ENCODE assay signal across 22 mouse cellular contexts in the genomic region with DNA sequence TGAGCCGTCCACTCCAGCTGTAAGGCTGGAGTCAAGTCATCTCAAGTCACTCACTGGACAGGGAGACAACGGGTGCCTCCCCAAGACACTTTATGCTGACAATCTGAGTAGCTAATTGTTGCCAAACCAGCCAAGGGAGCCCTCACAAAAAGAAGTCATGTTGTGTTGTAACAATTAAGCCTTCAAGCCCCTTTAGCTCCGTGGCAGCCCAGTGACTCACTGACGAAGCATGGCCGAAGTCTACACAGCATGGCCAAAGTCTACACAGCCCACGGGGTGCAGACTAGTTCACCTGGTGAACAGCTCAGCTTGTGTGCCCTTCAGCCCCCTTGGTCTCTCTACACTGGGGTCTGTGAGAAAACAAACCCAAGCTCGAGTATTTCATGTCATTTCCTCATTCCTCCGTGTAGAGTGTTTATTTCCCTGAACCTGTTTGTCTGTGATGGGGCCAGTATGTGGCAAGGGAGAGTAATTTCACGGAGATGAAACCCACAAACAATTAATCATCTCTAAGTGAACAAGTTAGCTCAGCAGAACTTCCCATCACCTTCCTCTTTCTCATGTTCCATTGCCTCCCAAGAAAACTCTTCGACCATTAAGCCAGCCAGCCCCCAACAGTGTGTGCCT. TPM values are rescaled to one million over a fixed set of nuclear protein-coding genes. Genes with fewer than 3 reads are reported as not detected.
DNase-seq lines count a peak whose midpoint lies in the region; ATAC-seq and TF ChIP-seq lines count a peak whose summit lies in the region.
"Had no signal": no experiment of that assay in that cellular context is flagged by ENCODE, and none has a peak within 500 bp of the region (broad histone marks: within the 10 kb centered on the region; RNA-seq: fewer than 3 reads in every experiment).

No protein-coding gene starts in this region.

- TF ChIP-seq CTCF in embryonic fibroblast, embryonic 13.5 days (IDR thresholded peaks at IDR 0.05; ENCODE audit: borderline replicate concordance, insufficient read depth, low read length), result no peak

- no peak for TF ChIP-seq POLR2A in embryonic fibroblast, embryonic 13.5 days (IDR thresholded peaks at IDR 0.05; ENCODE audit: low read depth, low read length)
- TF ChIP-seq POLR2A in myocyte (IDR thresholded peaks at IDR 0.05; ENCODE audit: insufficient read length, low read depth), result no peak

- no peak overlapping the region for H3ac ChIP-seq in myocyte (ENCODE audit: control insufficient read depth, insufficient read length)

- no peaks in the 10 kb centered on the region for H3K36me3 ChIP-seq in liver, embryonic 15.5 days (replicated peaks)
- H3K36me3 ChIP-seq in liver, embryonic 12.5 days, result no peaks in the 10 kb centered on the region
- no peaks in the 10 kb centered on the region for H3K36me3 ChIP-seq in myocyte (ENCODE audit: control insufficient read depth, insufficient read depth)
- H3K36me3 ChIP-seq in forebrain, embryonic 12.5 days (replicated peaks), result no peaks in the 10 kb centered on the region
- H3K36me3 ChIP-seq: embryonic facial prominence, embryonic 15.5 days; G1E; heart, embryonic 13.5 days; kidney, embryonic 15.5 days; limb, embryonic 15.5 days; midbrain, embryonic 10.5 days; neural tube, embryonic 15.5 days had no signal

- no peaks in the 10 kb centered on the region for H3K9me3 ChIP-seq in liver, embryonic 15.5 days (replicated peaks)
- H3K9me3 ChIP-seq in liver, embryonic 12.5 days (replicated peaks), result no peaks in the 10 kb centered on the region
- no peaks in the 10 kb centered on the region for H3K9me3 ChIP-seq in forebrain, embryonic 12.5 days
- H3K9me3 ChIP-seq: embryonic facial prominence, embryonic 15.5 days; G1E; kidney, embryonic 15.5 days; limb, embryonic 15.5 days; neural tube, embryonic 15.5 days had no signal

- 39% methylated on average over 10 of the region's 10 CpGs for WGBS in liver, embryonic 15.5 days (ENCODE audit: insufficient replicate concordance)
- 49% methylated on average over 10 of the region's 10 CpGs for WGBS in liver, embryonic 12.5 days (ENCODE audit: insufficient replicate concordance)
- WGBS in forebrain, embryonic 12.5 days, result 80% methylated on average over 10 of the region's 10 CpGs

- H3K27me3 ChIP-seq in liver, embryonic 15.5 days, result no peaks in the 10 kb centered on the region
- no peaks in the 10 kb centered on the region for H3K27me3 ChIP-seq in liver, embryonic 12.5 days (replicated peaks)
- no peaks in the 10 kb centered on the region for H3K27me3 ChIP-seq in myocyte (ENCODE audit: control insufficient read depth, insufficient read depth, insufficient read length)
- no peaks in the 10 kb centered on the region; the same call in 1 of the 2 replicates for H3K27me3 ChIP-seq in forebrain, embryonic 12.5 days
- H3K27me3 ChIP-seq: embryonic facial prominence, embryonic 15.5 days; heart, embryonic 13.5 days; kidney, embryonic 15.5 days; limb, embryonic 15.5 days; neural tube, embryonic 15.5 days had no signal

- H3K4me2 ChIP-seq in liver, embryonic 15.5 days, result no peak overlapping the region
- no peak overlapping the region for H3K4me2 ChIP-seq in liver, embryonic 12.5 days
- peak overlapping the region; percentile 70 for H3K4me2 ChIP-seq in myocyte (ENCODE audit: low read depth)
- H3K4me2 ChIP-seq in forebrain, embryonic 12.5 days, result no peak overlapping the region
- H3K4me2 ChIP-seq: embryonic facial prominence, embryonic 15.5 days; heart, embryonic 13.5 days; kidney, embryonic 15.5 days; limb, embryonic 15.5 days; neural tube, embryonic 15.5 days had no signal

- 0 out of 2 replicates have a peak, but pooled peaks have one; percentile 43 for ATAC-seq in liver, embryonic 15.5 days (ENCODE audit: insufficient read depth)
- no peak for ATAC-seq in liver, embryonic 12.5 days
- ATAC-seq in forebrain, embryonic 12.5 days (ENCODE audit: low FRiP score), result no peak
- ATAC-seq: CD4-positive, CD25-positive, alpha-beta regulatory T cell, adult 4 months had no signal

- no peak overlapping the region for H3K4me3 ChIP-seq in liver, embryonic 15.5 days (replicated peaks)
- H3K4me3 ChIP-seq in liver, embryonic 12.5 days, result no peak overlapping the region
- no peak overlapping the region for H3K4me3 ChIP-seq in embryonic fibroblast, embryonic 13.5 days (ENCODE audit: insufficient read depth, low read length)
- no peak overlapping the region for H3K4me3 ChIP-seq in myocyte
- no peak overlapping the region for H3K4me3 ChIP-seq in forebrain, embryonic 12.5 days (replicated peaks)
- H3K4me3 ChIP-seq: embryonic facial prominence, embryonic 15.5 days; heart, embryonic 13.5 days; kidney, embryonic 15.5 days; limb, embryonic 15.5 days; midbrain, embryonic 10.5 days; neural tube, embryonic 15.5 days had no signal

- no peak overlapping the region for H3K9ac ChIP-seq in liver, embryonic 15.5 days
- H3K9ac ChIP-seq in liver, embryonic 12.5 days, result no peak overlapping the region
- H3K9ac ChIP-seq in forebrain, embryonic 12.5 days, result no peak overlapping the region
- H3K9ac ChIP-seq: embryonic facial prominence, embryonic 15.5 days; heart, embryonic 13.5 days; kidney, embryonic 15.5 days; limb, embryonic 15.5 days; neural tube, embryonic 15.5 days had no signal

- H3K27ac ChIP-seq in liver, embryonic 15.5 days (replicated peaks), result no peak overlapping the region
- H3K27ac ChIP-seq in liver, embryonic 12.5 days, result no peak overlapping the region
- H3K27ac ChIP-seq in embryonic fibroblast, embryonic 13.5 days (ENCODE audit: insufficient read depth, low read length), result peak overlapping the region; percentile 61
- no peak overlapping the region for H3K27ac ChIP-seq in forebrain, embryonic 12.5 days
- H3K27ac ChIP-seq: embryonic facial prominence, embryonic 15.5 days; heart, embryonic 13.5 days; kidney, embryonic 15.5 days; limb, embryonic 15.5 days; midbrain, embryonic 10.5 days; neural tube, embryonic 15.5 days had no signal

- H3K4me1 ChIP-seq in liver, embryonic 15.5 days (replicated peaks), result peaks cover 10% of the 10 kb centered on the region
- H3K4me1 ChIP-seq in liver, embryonic 12.5 days, result no peaks in the 10 kb centered on the region
- H3K4me1 ChIP-seq in embryonic fibroblast, embryonic 13.5 days (ENCODE audit: control insufficient read depth, insufficient read depth, low read length), result peaks cover 8% of the 10 kb centered on the region; the same call in 1 of the 2 replicates
- H3K4me1 ChIP-seq in forebrain, embryonic 12.5 days, result no peaks in the 10 kb centered on the region
- H3K4me1 ChIP-seq: embryonic facial prominence, embryonic 15.5 days; limb, embryonic 15.5 days; midbrain, embryonic 10.5 days; neural tube, embryonic 15.5 days had no signal

- DNase-seq in Muller cell, postnatal 12 days (ENCODE audit: inconsistent ontology term), result peak; percentile 53
- no peak for DNase-seq in cerebellum, adult 9-10 months
- DNase-seq: adrenal gland, postnatal 25 days; cerebellum, adult 8-10 months; embryo, embryonic 11 days; gastrocnemius, postnatal 25 days; heart, postnatal 4 days; lung, postnatal 10 days; thymus, adult 2 months had no signal

- H3K79me2 ChIP-seq in myocyte (ENCODE audit: control insufficient read depth, insufficient read depth), result no peaks in the 10 kb centered on the region

TF ChIP-seq in myocyte, 11 proteins besides CTCF, POLR2A, EP300 and RAD21:
- no peak for TF ChIP-seq TCF3 (IDR thresholded peaks at IDR 0.05; ENCODE audit: insufficient read length, low read depth)
- TF ChIP-seq E2F4 (IDR thresholded peaks at IDR 0.05; ENCODE audit: insufficient read depth), result no peak
- TF ChIP-seq CEBPB (IDR thresholded peaks at IDR 0.05; ENCODE audit: insufficient read depth, poor library complexity, severe bottlenecking), result no peak
- TF ChIP-seq POLR2AphosphoS2 (IDR thresholded peaks at IDR 0.05; ENCODE audit: insufficient read length, low read depth), result no peak
- no peak for TF ChIP-seq MYOD1 (IDR thresholded peaks at IDR 0.05; ENCODE audit: control insufficient read depth in 1 of 3, insufficient read length in 2 of 3, low read depth in 2 of 3)

RNA-seq across cellular contexts. Expression of gene Lta4h, which starts 30.3 kb away (rescaled TPM):
- 77.2 and 81.6 TPM in 2 replicates for polyA plus RNA-seq in liver, embryonic 15.5 days (2015; fragmentation: Nextera tagmentation; extraction: Ambion mirVana)
- polyA plus RNA-seq in liver, embryonic 12.5 days (2016; fragmentation: Nextera tagmentation; extraction: Ambion mirVana), result 97.2 and 104 TPM in 2 replicates
- polyA plus RNA-seq in embryonic fibroblast, embryonic 13.5 days (2011; ENCODE audit: insufficient read length, low read depth, missing spikeins), result 92.9 and 98.9 TPM in 2 replicates
- polyA plus RNA-seq in myocyte (2012; fragmentation: generic; extraction: Trizol), result 73.9 TPM
- 137 and 145 TPM in 2 replicates for polyA plus RNA-seq in forebrain, embryonic 12.5 days (2016; fragmentation: Nextera tagmentation; extraction: Ambion mirVana)
